Mouse (Mus musculus): ENCODE measurements around the gene Gm49358. TPM values are rescaled to one million over a fixed set of nuclear protein-coding genes. Genes with fewer than 3 reads are reported as not detected.

Gm49358 gene
- polyA plus RNA-seq, 1 experiment from 2014 or later = not detected

GRCm38 (mm10) chr10:86779117-86779755, 15.5 kb downstream of the Gm49358 start:
- peak overlapping the region; percentile 69 for H3K4me3 ChIP-seq
- peak overlapping the region; percentile 76 for H3K9ac ChIP-seq
- H3K4me1 ChIP-seq (replicated peaks) = peaks cover 42% of the 10 kb centered on the region
- peak; percentile 59 for ATAC-seq (ENCODE audit: low read depth)
- peak overlapping the region; percentile 90 for H3K4me2 ChIP-seq
- no peaks in the 10 kb centered on the region for H3K9me3 ChIP-seq
- H3K27me3 ChIP-seq = peaks cover 14% of the 10 kb centered on the region
- under 1% methylated on average over 58 of the region's 58 CpGs for WGBS
- peak overlapping the region; percentile 57; the same call in 1 of the 2 replicates for H3K27ac ChIP-seq (replicated peaks)
- no peaks in the 10 kb centered on the region for H3K36me3 ChIP-seq

GRCm38 (mm10) chr10:86779816-86780500, 16.2 kb downstream of the Gm49358 start:
- Histone ChIP-seq H3K27ac (replicated peaks) (peak overlapping the region; percentile 57; the same call in 1 of the 2 replicates), H3K9ac (peak overlapping the region; percentile 76), H3K9me3 (no peaks in the 10 kb centered on the region), H3K4me3 (peak overlapping the region; percentile 69), H3K4me1 (replicated peaks) (peaks cover 42% of the 10 kb centered on the region), H3K4me2 (peak overlapping the region; percentile 90), H3K27me3 (peaks cover 14% of the 10 kb centered on the region), H3K36me3 (no peaks in the 10 kb centered on the region)
- no peak for ATAC-seq (ENCODE audit: low read depth)
- WGBS = 19% methylated on average over 12 of the region's 12 CpGs

GRCm38 (mm10) chr10:86781641-86782040, 17.9 kb downstream of the Gm49358 start:
- Histone ChIP-seq H3K4me3 (no peak overlapping the region), H3K4me2 (peak overlapping the region; percentile 90), H3K4me1 (replicated peaks) (peaks cover 42% of the 10 kb centered on the region), H3K36me3 (no peaks in the 10 kb centered on the region), H3K9ac (peak overlapping the region; percentile 34; the same call in 1 of the 2 replicates), H3K9me3 (no peaks in the 10 kb centered on the region), H3K27ac (replicated peaks) (no peak overlapping the region), H3K27me3 (peaks cover 14% of the 10 kb centered on the region)
- no peak for ATAC-seq (ENCODE audit: low read depth)
- WGBS = 44% methylated on average over 5 of the region's 5 CpGs

- no peak for ATAC-seq (ENCODE audit: low read depth)
- Histone ChIP-seq H3K27me3 (peaks cover 14% of the 10 kb centered on the region), H3K9me3 (no peaks in the 10 kb centered on the region), H3K36me3 (no peaks in the 10 kb centered on the region), H3K27ac (replicated peaks) (no peak overlapping the region), H3K4me3 (no peak overlapping the region), H3K4me2 (no peak overlapping the region), H3K4me1 (replicated peaks) (peaks cover 42% of the 10 kb centered on the region), H3K9ac (no peak overlapping the region)
- WGBS = 56% methylated on average over 5 of the region's 5 CpGs
Observed at GRCm38 (mm10) chr10:86782656-86783055, 18.9 kb downstream of the Gm49358 start.

GRCm38 (mm10) chr10:86783561-86783960, 19.8 kb downstream of the Gm49358 start:
- no peaks in the 10 kb centered on the region for H3K9me3 ChIP-seq
- ATAC-seq (ENCODE audit: low read depth) = no peak

GRCm38 (mm10) chr10:86784126-86784675, 20.4 kb downstream of the Gm49358 start:
- no peak overlapping the region for H3K4me2 ChIP-seq
- H3K9me3 ChIP-seq = no peaks in the 10 kb centered on the region
- 85% methylated on average over 5 of the region's 5 CpGs for WGBS
- H3K36me3 ChIP-seq = no peaks in the 10 kb centered on the region
- ATAC-seq (ENCODE audit: low read depth) = no peak
- peaks cover 14% of the 10 kb centered on the region for H3K27me3 ChIP-seq
- no peak overlapping the region for H3K27ac ChIP-seq (replicated peaks)
- peaks cover 52% of the 10 kb centered on the region for H3K4me1 ChIP-seq (replicated peaks)
- H3K9ac ChIP-seq = no peak overlapping the region
- H3K4me3 ChIP-seq = no peak overlapping the region

More at GRCm38 (mm10) chr10:86783561-86783960, 19.8 kb downstream of the Gm49358 start:
- no peak overlapping the region for H3K4me2 ChIP-seq
- H3K9ac ChIP-seq = no peak overlapping the region
- no peaks in the 10 kb centered on the region for H3K36me3 ChIP-seq
- WGBS = 85% methylated on average over 5 of the region's 5 CpGs
- no peak overlapping the region for H3K27ac ChIP-seq (replicated peaks)
- no peak overlapping the region for H3K4me3 ChIP-seq
- H3K4me1 ChIP-seq (replicated peaks) = peaks cover 45% of the 10 kb centered on the region
- peaks cover 14% of the 10 kb centered on the region for H3K27me3 ChIP-seq

GRCm38 (mm10) chr10:86785396-86785795, 21.6 kb downstream of the Gm49358 start:
- no peak overlapping the region for H3K4me2 ChIP-seq
- no peak overlapping the region for H3K27ac ChIP-seq (replicated peaks)
- no peaks in the 10 kb centered on the region for H3K9me3 ChIP-seq
- ATAC-seq (ENCODE audit: low read depth) = no peak
- H3K27me3 ChIP-seq = peaks cover 8% of the 10 kb centered on the region
- H3K4me3 ChIP-seq = no peak overlapping the region
- 68% methylated on average over 2 of the region's 2 CpGs for WGBS
- H3K4me1 ChIP-seq (replicated peaks) = peaks cover 47% of the 10 kb centered on the region
- H3K36me3 ChIP-seq = no peaks in the 10 kb centered on the region
- no peak overlapping the region for H3K9ac ChIP-seq

GRCm38 (mm10) chr10:86786083-86786482, 22.3 kb downstream of the Gm49358 start:
- Histone ChIP-seq H3K36me3 (no peaks in the 10 kb centered on the region), H3K4me2 (no peak overlapping the region), H3K9ac (no peak overlapping the region), H3K9me3 (no peaks in the 10 kb centered on the region), H3K27me3 (peaks cover 1% of the 10 kb centered on the region; the same call in 1 of the 2 replicates), H3K27ac (replicated peaks) (no peak overlapping the region), H3K4me3 (no peak overlapping the region), H3K4me1 (replicated peaks) (peaks cover 41% of the 10 kb centered on the region)
- no peak for ATAC-seq (ENCODE audit: low read depth)
- WGBS = 95% methylated on average over 5 of the region's 5 CpGs

- WGBS = 51% methylated on average over 5 of the region's 5 CpGs
- Histone ChIP-seq H3K27ac (replicated peaks) (no peak overlapping the region), H3K4me2 (no peak overlapping the region), H3K9me3 (no peaks in the 10 kb centered on the region), H3K4me1 (replicated peaks) (peaks cover 26% of the 10 kb centered on the region), H3K36me3 (no peaks in the 10 kb centered on the region), H3K4me3 (no peak overlapping the region), H3K9ac (no peak overlapping the region), H3K27me3 (no peaks in the 10 kb centered on the region)
- ATAC-seq (ENCODE audit: low read depth) = no peak
Observed at GRCm38 (mm10) chr10:86788193-86788592, 24.4 kb downstream of the Gm49358 start.

- no peak for ATAC-seq (ENCODE audit: low read depth)
- no peak overlapping the region for H3K9ac ChIP-seq
- H3K9me3 ChIP-seq = no peaks in the 10 kb centered on the region
- H3K4me1 ChIP-seq (replicated peaks) = peaks cover 22% of the 10 kb centered on the region
- 67% methylated on average over 7 of the region's 7 CpGs for WGBS
- H3K4me3 ChIP-seq = no peak overlapping the region
- no peak overlapping the region for H3K4me2 ChIP-seq
- H3K36me3 ChIP-seq = no peaks in the 10 kb centered on the region
- no peak overlapping the region for H3K27ac ChIP-seq (replicated peaks)
- no peaks in the 10 kb centered on the region for H3K27me3 ChIP-seq
Observed at GRCm38 (mm10) chr10:86789146-86789672, 25.4 kb downstream of the Gm49358 start.

GRCm38 (mm10) chr10:86791507-86792184, 27.9 kb downstream of the Gm49358 start:
- H3K9me3 ChIP-seq = no peaks in the 10 kb centered on the region
- ATAC-seq (ENCODE audit: low read depth) = no peak
- H3K9ac ChIP-seq = no peak overlapping the region
- no peaks in the 10 kb centered on the region for H3K27me3 ChIP-seq
- H3K27ac ChIP-seq (replicated peaks) = no peak overlapping the region
- peaks cover 22% of the 10 kb centered on the region for H3K4me1 ChIP-seq (replicated peaks)
- H3K4me2 ChIP-seq = no peak overlapping the region
- H3K4me3 ChIP-seq = no peak overlapping the region
- WGBS = 73% methylated on average over 7 of the region's 7 CpGs
- no peaks in the 10 kb centered on the region for H3K36me3 ChIP-seq
